Mouse (Mus musculus) cerebral cortex, adult 2 months (tissue): ENCODE data around the gene Zbtb48.

ENCODE experiments used
- WGBS: fragments of 180-500 bp; shearing (Covaris S2); methylation state at CpG from one replicate; pipeline ENCODE4 v1.1.7; 2018; 5-methylcytosine and 5-hydroxymethylcytosine counted together

The Zbtb48 gene

DNA sequence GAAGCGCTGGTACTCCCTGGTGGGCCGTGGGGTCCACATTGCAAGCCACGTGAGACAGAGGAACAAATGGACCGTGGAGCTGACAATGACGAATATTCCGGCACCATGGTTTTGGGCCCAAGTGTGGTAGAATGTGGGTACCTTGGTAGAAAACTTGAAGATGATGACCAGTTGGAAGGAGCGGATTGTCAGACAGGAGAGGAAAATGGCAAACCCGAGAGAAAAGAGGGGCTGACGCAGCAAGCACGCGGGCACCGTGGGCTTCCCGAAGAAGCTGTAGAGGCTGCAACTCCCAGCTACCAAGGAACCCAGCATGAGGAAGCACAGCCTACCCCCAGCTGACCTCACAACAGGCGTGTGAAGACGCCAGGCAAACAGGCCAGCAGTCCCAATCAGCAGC is 985 bp upstream of the Zbtb48 start:
- WGBS, result 50% methylated on average over 15 of the region's 15 CpGs

DNA sequence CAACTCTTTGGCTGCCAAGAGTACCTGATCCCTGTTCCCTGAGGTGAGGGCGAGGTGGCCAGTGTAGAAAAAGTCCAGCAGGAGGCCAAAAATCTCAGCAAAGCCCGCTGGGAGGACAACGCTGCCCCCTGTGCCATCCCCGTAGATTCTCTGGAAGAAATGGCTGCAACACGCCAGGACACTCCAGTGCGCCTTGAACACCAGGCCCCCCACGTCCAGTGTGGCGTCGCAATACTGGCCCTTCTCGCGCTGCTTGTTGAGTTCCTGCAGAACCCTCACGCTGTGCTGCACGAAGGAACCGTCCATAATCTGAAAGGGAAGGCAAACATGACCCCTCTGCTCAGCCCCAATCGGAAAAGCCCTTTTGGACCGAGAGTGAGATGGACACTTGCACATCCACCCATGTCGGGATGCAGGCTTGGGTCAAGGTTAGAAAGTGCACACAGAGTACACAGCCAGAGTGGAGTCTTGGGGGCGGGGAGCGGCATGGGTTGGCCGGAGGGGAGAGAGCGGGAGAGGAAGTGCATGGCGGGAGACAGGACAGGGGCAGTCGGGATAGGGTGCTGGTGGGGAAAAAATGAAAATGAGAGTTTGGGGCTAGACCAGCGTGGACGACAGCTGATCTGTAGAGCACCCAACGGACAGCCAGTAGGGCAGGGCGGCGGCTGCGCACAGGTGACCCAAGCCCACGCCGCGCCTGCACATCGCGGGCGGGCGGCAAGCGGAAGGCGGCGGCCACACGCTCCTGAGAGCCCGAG is 541 bp downstream of the Zbtb48 start:
- 1% methylated on average over 41 of the region's 41 CpGs for WGBS

DNA sequence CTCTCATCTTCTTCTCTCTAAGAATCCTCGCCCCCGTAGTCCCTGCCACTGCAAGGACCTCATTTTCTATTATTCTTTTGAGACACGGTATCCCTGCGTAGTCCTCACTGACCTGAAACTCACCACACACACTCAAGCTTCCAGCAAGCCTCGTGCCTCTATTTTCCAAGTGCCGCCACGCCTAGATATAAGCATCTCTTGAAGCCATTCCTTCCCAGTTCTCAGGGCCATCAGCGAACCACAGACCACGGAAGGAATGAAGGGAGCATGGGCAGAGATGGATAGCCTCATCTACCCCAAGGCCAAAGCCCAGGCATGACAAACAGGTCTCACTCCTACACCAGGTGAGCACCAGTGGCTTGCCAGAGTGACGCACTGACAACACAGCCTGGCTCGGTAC is 2.9 kb downstream of the Zbtb48 start:
- 93% methylated on average over 11 of the region's 11 CpGs for WGBS

DNA sequence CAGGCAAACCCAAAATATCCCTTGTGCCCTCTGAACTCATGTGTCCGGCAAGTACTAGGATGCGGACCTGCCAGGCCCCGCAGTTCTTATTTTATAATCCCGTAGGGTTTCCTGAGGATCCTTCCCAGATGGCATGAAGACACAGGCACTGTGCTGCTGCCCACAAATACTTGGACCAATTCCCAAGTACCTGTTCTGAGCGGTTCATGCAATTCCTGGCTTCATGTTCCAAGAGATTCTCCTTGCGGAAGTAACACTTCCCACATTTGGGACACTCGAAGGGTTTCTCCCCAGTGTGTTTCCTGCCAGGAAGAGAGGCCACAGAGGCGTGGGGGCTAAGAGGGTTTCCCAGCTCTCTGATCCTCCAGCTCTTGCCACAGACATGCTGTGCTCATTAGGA is 5.0 kb downstream of the Zbtb48 start:
- WGBS, result 40% methylated on average over 8 of the region's 8 CpGs

DNA sequence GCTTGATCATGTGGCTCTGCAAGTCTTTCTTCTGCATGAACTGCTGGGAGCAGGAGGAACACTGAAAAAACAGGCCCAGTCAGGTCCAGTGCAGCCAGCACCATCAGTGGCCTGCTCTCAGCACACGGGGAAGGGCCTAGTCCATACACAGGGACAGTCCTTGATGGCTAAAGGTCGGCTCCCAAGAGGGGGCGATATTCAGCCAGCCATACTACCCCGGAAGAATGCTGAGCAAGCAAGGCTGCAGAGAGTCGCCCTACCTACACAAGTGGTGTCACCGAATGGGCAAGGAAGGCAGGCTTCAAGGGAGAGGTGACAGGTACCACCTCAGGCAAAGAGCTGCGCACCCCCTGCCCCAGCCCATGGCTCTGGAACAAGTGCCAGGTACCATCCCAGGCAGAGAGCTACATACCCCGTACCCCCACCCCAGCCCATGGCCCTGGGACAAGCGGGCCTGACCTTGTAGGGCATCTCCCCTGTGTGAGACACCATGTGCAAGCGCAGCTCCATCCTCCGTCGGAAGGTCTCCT is 5.8 kb downstream of the Zbtb48 start:
- 76% methylated on average over 12 of the region's 12 CpGs for WGBS

DNA sequence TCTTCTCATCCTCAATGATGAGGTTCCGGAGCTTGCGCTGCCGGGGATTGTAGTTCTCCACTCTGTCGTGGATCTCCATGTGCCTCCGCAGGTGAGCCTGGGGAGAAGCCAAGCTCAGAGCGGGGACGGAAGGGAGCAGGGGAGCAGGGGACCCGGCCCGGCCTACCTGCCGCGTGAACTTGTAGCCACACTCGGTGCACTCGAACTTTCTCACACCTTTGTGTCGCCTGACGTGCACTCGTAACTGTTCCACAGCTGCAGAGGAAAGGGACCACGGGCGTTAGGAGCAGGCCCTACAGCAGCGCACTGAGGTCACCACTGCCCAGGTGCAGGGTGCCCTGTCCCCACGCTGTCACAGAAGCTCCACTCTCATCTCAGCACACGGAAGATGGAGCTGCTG is 7.4 kb downstream of the Zbtb48 start:
- 95% methylated on average over 21 of the region's 21 CpGs for WGBS

DNA sequence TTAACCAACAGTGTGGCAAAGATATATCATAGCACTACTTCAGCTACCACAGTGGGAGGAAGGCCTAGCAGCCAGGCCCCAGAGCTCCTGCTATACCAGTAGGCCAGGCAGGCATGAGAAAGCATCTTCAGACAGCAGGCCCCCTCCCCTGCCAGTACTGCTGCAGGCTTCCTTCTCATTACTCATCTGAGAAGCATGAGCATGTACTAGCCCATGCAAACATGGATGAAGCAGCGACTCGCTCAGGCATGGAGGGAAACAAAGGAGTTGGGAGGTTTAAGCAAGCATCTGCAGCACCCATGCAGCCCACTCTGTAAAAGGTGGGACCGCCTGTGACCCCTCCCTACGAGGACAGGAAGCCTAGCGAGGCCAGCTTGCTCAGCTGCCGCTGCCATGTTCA is 8.4 kb downstream of the Zbtb48 start:
- 82% methylated on average over 6 of the region's 6 CpGs for WGBS

DNA sequence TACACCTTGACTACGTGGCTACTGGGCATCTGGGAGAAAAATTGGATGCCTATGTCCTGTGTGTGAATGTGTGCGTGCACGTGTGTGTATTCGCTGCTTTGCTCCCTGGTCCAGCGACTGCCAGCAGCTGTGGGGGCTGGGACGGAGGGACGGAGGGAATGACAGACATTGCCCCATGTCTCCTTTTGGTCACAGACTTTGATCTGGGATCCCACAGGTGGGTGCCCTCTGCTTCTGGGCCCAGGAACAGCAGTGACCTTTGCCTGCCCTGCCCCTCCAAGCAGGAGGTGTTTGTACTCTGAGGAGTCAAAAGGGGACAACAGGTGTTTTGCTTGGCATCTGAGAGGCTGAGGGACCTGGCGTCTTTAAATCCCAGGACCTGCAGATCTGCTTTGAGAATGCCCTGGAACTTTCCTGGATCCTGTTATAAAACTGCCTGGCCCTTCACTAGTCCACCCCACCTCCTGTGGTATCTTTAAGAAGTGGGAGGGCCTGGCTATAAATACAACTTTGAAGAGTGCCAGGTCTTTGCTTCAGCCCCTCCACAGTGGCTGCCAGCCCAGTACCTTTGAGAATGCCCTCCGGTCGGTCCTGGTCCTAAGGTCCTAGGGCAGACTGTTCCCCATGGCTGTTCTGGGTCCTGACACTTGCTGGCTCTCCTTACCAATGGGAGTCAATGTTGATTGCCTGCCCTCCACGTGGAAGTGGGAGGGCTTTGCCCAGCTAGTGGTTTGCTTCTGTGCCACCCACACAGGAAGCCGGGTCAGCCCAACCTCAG is 14.2 kb downstream of the Zbtb48 start:
- whole genome bisulfite sequencing, result 76% methylated on average over 12 of the region's 12 CpGs

DNA sequence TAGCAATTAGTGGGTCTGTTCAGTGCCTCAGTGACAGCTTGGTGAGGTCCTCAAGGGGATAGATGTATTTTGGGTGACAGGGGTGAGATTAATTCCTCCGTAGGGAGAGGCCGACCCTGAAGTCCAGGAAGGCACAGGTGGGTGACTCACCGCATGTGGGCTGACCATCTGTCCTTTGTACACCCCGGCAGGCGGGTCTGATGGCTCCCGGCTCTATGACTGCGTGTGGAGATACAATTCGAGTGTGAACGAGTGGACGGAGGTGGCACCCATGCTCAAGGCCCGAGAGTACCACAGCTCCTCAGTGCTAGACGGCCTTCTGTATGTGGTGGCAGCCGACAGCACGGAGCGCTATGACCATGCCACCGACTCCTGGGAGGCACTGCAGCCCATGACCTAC is 15.4 kb downstream of the Zbtb48 start:
- 69% methylated on average over 16 of the region's 16 CpGs for WGBS

DNA sequence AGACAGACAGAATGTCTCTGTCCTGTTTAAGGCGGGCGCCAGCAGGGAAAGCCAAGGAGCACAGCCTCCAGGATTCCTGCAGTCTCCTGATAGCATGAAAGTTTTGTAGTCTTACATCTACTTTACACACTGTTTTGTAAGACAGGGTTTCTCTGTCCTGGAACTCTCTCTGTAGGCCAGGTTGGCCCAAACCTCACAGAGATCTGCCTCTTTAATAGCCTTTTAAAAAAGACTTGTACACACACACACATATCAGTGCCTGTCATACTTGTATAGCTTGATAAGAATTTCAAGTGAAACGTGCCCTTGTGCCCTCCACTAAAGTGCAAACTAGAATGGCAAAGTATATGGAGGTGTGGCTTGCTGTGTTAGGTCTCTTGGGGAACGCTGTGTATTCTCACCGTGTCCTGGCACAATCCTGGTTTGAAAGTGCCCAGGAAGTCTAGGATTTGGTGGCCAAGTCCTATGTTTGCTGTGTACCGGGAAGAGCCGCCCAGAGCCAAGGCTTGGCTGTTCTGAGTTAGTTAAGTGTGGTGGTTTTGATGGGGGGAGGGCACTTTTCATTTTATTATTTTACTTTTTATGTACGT is 16.2 kb downstream of the Zbtb48 start:
- WGBS, result 70% methylated on average over 8 of the region's 8 CpGs

DNA sequence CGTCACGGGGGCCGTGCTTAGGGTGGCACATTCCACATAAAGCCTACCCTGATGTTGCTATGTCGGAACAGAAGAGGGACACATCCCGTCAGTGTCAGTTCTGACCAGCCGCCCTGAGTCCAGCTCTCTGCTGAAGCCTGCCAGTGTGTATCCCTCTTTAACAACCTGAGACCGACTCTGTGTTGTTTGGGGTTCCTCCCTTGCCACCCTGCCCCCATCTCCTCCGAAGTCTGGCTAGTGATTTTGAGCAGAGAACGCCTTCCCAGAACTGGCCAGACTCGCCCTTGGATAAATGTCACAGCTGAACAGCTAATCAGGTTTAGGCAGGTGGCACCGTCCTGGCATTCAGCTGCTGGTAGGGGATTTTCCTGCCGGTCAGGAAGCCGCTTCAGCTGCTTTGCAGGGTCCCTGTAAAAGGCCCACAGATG is 16.8 kb downstream of the Zbtb48 start:
- 15% methylated on average over 13 of the region's 13 CpGs for WGBS

DNA sequence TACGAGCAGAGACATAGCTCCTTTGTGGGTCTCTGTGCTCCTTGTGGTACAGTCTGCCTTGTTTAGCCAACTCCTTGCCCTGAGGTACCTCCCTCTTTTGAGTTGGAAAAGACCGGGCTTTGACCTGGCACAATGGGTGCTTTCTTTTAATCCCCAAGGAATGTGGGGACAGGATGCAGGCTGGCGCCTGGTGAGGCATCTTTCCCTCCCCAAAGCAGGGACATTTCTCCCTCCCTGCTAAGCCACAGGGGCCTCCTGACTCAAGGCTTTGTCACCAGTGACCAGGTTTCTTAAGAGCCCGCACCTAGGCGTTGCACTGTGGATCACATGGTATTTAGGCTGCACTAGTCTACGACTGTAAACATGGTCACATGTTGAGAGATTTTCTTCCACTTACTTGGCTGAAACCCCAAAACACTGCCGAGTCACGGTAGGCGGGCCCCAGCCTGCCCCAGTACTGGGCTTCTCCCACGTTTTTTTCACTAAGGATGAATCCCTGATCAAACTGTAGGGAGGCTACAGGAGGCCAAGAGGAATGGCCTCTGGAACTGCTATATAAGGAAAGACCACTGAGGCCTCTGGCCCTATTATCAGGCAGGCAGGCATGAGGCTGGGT is 17.3 kb downstream of the Zbtb48 start:
- WGBS, result 4% methylated on average over 10 of the region's 10 CpGs

DNA sequence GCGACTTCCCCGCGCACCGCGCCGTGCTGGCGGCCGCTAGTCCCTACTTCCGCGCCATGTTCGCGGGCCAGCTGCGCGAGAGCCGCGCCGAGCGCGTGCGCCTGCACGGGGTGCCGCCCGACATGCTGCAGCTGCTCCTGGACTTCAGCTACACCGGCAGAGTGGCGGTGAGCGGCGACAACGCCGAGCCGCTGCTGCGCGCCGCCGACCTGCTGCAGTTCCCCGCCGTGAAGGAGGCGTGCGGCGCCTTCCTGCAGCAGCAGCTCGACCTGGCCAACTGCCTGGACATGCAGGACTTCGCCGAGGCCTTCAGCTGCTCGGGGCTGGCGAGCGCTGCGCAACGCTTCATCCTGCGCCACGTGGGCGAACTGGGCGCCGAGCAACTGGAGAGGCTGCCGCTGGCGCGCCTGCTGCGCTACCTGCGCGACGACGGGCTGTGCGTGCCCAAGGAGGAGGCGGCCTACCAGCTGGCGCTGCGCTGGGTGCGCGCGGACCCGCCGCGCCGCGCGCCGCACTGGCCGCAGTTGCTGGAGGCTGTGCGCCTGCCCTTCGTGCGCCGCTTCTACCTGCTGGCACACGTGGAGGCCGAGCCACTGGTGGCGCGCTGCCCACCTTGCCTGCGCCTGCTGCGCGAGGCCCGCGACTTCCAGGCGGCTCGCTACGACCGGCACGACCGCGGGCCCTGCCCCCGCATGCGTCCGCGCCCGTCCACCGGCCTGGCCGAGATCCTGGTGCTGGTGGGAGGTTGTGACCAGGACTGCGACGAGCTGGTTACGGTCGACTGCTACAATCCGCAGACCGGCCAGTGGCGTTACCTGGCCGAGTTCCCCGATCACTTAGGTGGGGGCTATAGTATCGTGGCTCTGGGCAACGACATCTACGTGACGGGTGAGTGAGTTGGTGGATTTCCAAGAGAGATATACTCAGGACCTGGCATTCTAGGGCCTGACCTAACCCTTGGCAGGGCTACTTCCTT is 18.1 kb downstream of the Zbtb48 start:
- under 1% methylated on average over 115 of the region's 115 CpGs for WGBS

DNA sequence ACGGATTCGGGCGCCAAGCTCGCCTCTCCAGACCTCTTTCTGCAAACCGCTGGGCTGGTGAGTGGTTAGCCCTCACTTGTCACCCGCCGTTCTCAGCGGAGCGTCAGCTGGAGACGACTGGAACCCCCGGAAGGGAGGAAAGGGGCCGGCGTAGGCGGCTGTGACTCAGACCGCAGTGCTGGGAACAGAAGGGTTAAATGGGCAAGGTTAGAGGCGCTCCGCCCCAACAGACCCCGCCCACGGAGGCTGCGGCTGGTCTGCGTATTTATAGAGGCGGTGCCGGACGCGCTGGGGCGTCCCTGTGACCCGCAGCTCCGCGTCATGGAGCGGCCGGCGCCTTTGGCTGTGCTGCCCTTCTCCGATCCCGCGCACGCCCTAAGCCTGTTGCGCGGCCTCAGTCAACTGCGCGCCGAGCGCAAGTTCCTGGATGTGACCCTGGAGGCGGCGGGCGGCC is 18.8 kb downstream of the Zbtb48 start, which contains the start of gene Klhl21:
TSS of gene Klhl21 (plus strand) at position 182 of the 454 bp plus-strand sequence.
- WGBS, result under 1% methylated on average over 44 of the region's 45 CpGs

DNA sequence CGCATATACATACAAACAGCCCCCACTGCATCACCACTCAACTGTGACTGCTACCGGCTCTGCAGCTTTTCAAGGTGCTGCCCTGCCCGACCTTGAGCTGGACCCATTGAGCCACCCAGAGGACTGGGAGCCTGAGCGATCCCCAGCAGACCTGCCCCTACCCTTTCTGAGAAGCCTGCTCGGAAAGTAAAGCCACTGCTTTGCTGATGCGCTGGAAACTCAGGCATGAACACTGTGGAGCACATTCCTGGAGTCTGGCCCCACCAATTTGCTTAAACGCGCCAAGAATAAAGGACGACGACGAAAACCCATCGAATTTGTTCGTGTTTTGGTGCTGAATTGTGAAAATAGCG is 19.3 kb downstream of the Zbtb48 start:
- WGBS, result under 1% methylated on average over 14 of the region's 14 CpGs

DNA sequence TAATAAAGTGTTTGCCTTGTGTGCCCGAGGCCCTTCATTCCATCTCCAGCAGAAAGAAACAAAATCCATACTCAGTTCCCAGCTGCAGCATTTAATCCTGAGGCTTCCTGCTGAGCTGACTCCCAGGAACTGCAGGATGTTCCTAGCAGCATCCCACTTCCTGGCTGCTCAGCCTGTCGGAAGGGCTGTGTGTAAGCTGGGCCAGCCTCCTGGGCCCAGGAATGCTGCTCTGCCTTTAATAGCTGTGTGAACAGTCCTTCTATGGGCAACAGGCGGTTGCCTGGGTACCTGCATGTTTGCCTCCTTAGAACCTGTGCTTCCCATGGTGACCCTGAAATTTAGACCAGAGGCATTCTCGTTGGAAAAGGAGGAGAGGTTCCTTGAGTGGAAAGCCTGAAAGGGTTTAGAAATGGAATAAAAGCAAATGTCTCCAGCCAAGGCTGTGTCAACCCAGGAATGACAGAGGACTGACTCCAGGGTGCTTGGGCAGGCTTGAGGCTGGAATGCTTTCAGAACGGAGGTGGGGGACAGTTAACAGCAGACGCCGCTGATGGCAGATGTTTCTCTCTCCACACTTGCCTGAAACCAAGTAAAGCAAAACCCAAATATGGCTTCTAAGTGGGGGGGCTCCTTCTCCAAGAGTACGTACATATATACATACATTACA is 19.9 kb downstream of the Zbtb48 start:
- 18% methylated on average over 8 of the region's 8 CpGs for WGBS

DNA sequence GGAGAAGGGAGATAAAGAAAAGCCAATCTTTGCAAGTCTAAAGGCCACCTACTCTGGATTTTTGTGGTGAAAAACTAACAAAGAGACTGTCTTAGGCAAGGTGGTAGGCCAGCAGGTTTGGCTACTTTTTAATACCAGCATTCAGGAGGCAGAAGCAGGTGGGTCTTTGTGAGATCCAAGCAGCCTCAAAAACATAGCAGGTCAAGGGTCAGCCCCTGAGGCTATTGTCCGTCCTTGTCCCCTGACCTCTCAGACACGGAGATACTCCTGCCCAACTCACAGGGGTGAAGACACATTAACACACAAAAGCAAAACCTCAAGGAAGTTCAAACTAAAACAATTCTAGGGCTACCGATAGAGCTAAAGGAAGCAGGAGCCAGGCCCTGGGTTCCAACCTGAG is 20.7 kb downstream of the Zbtb48 start:
- 54% methylated on average over 3 of the region's 3 CpGs for WGBS

DNA sequence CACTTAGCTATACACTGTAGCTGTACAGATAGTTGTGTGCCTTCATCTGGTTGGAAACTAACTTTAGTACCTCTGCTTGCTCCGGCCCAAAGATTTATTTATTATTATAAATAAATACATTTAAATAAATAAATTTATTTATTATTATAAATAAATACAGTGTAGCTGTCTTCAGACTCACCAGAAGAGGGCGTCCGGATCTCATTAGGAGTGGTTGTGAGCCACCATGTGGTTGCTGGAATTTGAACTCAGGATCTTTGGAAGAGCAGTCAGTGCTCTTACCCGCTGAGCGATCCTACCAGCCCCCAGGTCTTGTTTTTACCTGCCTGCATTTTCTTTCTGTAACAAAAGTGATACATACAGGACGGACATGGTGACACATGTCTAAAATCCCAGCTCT is 21.3 kb downstream of the Zbtb48 start:
- 78% methylated on average over 6 of the region's 6 CpGs for WGBS

DNA sequence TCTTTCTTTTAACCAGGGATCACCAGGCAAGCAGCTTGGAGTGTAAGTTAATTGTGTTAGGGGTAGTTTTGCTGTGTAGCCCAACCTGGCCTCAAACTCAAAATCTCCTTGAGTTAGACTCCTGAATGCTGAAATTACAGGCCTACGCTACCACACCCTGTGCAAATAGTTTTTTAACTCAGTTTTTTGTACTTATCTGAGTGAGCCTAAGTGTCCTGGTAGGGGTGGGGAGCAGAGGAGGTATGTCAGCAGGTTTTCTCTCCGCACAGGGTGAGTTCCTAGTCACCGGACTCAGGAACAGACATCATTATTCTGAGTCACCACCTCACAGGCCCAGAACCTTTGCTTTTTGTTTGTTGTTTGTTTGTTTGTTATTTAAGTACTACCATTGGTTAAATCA is 25.4 kb downstream of the Zbtb48 start:
- WGBS, result 95% methylated on average over 3 of the region's 3 CpGs

DNA sequence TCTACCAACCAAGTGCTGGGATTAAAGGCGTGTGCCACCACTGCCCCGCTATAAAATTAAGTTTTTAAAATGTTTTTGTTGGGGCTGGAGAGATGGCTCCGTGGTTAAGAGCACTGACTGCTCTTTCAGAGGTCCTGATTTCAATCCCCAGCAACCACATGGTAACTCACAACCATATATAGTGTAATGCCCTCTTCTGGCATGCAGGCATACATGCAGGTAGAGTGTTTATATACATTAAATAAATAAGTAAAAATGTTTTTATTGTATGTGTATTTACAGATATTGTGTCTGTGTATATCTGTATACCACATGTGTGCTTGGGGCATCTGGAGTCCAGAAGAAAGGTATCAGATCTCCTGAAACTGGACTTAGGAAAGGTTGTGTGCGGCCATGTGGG is 26.1 kb downstream of the Zbtb48 start:
- 71% methylated on average over 4 of the region's 4 CpGs for WGBS
